Mouse (Mus musculus): ENCODE results near the gene Adrm1.

Gene Adrm1

GRCm38 (mm10) chr2:180184011-180184751 is 12.9 kb downstream of the Adrm1 start:
- no peak for DNase-seq (ENCODE audit: low read depth, low spot score)

GRCm38 (mm10) chr2:180184752-180185109 is 13.4 kb downstream of the Adrm1 start:
- DNase-seq (ENCODE audit: low read depth, low spot score) = no peak

- no peak for DNase-seq (ENCODE audit: low read depth, low spot score)
Measured at GRCm38 (mm10) chr2:180185686-180186085, 14.4 kb downstream of the Adrm1 start.

- no peak for DNase-seq (ENCODE audit: low read depth, low spot score)
Measured at GRCm38 (mm10) chr2:180187362-180187761, 16.1 kb downstream of the Adrm1 start.

GRCm38 (mm10) chr2:180196610-180197322 is 25.5 kb downstream of the Adrm1 start:
- no peak for DNase-seq (ENCODE audit: low read depth, low spot score)

GRCm38 (mm10) chr2:180197323-180198037 is 26.2 kb downstream of the Adrm1 start:
- no peak for DNase-seq (ENCODE audit: low read depth, low spot score)

GRCm38 (mm10) chr2:180198782-180199181 is 27.5 kb downstream of the Adrm1 start:
- DNase-seq (ENCODE audit: low read depth, low spot score) = no peak

- no peak for DNase-seq (ENCODE audit: low read depth, low spot score)
Measured at GRCm38 (mm10) chr2:180200681-180201080, 29.4 kb downstream of the Adrm1 start.

- DNase-seq (ENCODE audit: low read depth, low spot score) = no peak
Measured at GRCm38 (mm10) chr2:180201303-180201702, 30.0 kb downstream of the Adrm1 start.

GRCm38 (mm10) chr2:180202263-180202662 is 31.0 kb downstream of the Adrm1 start:
- no peak for DNase-seq (ENCODE audit: low read depth, low spot score)

GRCm38 (mm10) chr2:180202805-180203204 is 31.5 kb downstream of the Adrm1 start:
- no peak for DNase-seq (ENCODE audit: low read depth, low spot score)

- DNase-seq (ENCODE audit: low read depth, low spot score) = no peak
Measured at GRCm38 (mm10) chr2:180204501-180204900, 33.2 kb downstream of the Adrm1 start.

- no peak for DNase-seq (ENCODE audit: low read depth, low spot score)
Measured at GRCm38 (mm10) chr2:180205083-180205955, 34.0 kb downstream of the Adrm1 start.

- DNase-seq (ENCODE audit: low read depth, low spot score) = no peak
Measured at GRCm38 (mm10) chr2:180205956-180206280, 34.6 kb downstream of the Adrm1 start.

GRCm38 (mm10) chr2:180207840-180208239 is 36.6 kb downstream of the Adrm1 start:
- DNase-seq (ENCODE audit: low read depth, low spot score) = no peak

GRCm38 (mm10) chr2:180208976-180209375 is 37.7 kb downstream of the Adrm1 start:
- no peak for DNase-seq (ENCODE audit: low read depth, low spot score)

GRCm38 (mm10) chr2:180212255-180212654 is 41.0 kb downstream of the Adrm1 start:
- DNase-seq (ENCODE audit: low read depth, low spot score) = no peak

GRCm38 (mm10) chr2:180214352-180214978 is 43.2 kb downstream of the Adrm1 start:
- no peak for DNase-seq (ENCODE audit: low read depth, low spot score)

- DNase-seq (ENCODE audit: low read depth, low spot score) = no peak
Measured at GRCm38 (mm10) chr2:180215011-180215461, 43.8 kb downstream of the Adrm1 start.

GRCm38 (mm10) chr2:180215951-180216350 is 44.7 kb downstream of the Adrm1 start:
- DNase-seq (ENCODE audit: low read depth, low spot score) = no peak

- no peak for DNase-seq (ENCODE audit: low read depth, low spot score)
Measured at GRCm38 (mm10) chr2:180216921-180217320, 45.6 kb downstream of the Adrm1 start.

Measured in forelimb bud, embryonic 11.5 days (tissue).